Mouse (Mus musculus): ENCODE measurements at regions not wholly inside any gene's neighbourhood (a gene's known extent, or its start where the extent isn't known, plus 50 kb on each side); places are given as distances from the start of the nearest gene placed in this dataset.

- Histone ChIP-seq H3K9ac (ENCODE audit: control insufficient read depth, low read depth, low read length, poor library complexity, severe bottlenecking) (no peak overlapping the region), H3K27me3 (ENCODE audit: control insufficient read depth in 1 of 2, insufficient read depth in 2 of 2, low read length in 2 of 2) (no peaks in the 10 kb centered on the region), H3K36me3 (ENCODE audit: control insufficient read depth in 1 of 2, insufficient read depth in 2 of 2, low read length in 2 of 2) (no peaks in the 10 kb centered on the region), H3K9me3 (replicated peaks; ENCODE audit: insufficient read depth, low read length) (no peaks in the 10 kb centered on the region), H3K4me3 (ENCODE audit: control insufficient read depth in 1 of 2, insufficient read depth in 1 of 2, low read depth in 2 of 2, low read length in 2 of 2) (no peak overlapping the region), H3K79me2 (ENCODE audit: control insufficient read depth, insufficient read depth, low read length, poor library complexity) (no peaks in the 10 kb centered on the region), H3K27ac (ENCODE audit: control insufficient read depth, low read depth, low read length) (no peak overlapping the region), H3K4me1 (ENCODE audit: control insufficient read depth in 1 of 2, insufficient read depth in 2 of 2, low read length in 2 of 2) (no peaks in the 10 kb centered on the region)
- DNase-seq (ENCODE audit: low read depth, low spot score), result no peak
- TF ChIP-seq RAD21 (IDR thresholded peaks at IDR 0.05; ENCODE audit: low read depth, low read length) (no peak), HCFC1 (IDR thresholded peaks at IDR 0.05; ENCODE audit: low read depth, low read length) (no peak), MEF2A (IDR thresholded peaks at IDR 0.05; ENCODE audit: extremely low read depth, insufficient replicate concordance, low read depth, low read length, poor library complexity, severe bottlenecking) (no peak), GABPA (IDR thresholded peaks at IDR 0.05; ENCODE audit: low read depth, low read length) (no peak), TCF12 (IDR thresholded peaks at IDR 0.05; ENCODE audit: low read depth, low read length) (no peak), UBTF (IDR thresholded peaks at IDR 0.05; ENCODE audit: borderline replicate concordance, insufficient read depth, low read depth, low read length) (no peak), E2F4 (IDR thresholded peaks at IDR 0.05; ENCODE audit: borderline replicate concordance, low read depth, low read length) (no peak), ZC3H11A (IDR thresholded peaks at IDR 0.05; ENCODE audit: low read depth, low read length) (no peak), ELF1 (IDR thresholded peaks at IDR 0.05; ENCODE audit: low read depth, low read length) (no peak), SIN3A (IDR thresholded peaks at IDR 0.05; ENCODE audit: low read length) (no peak)
These were observed 126.0 kb upstream of the Rasa1 start for GRCm38 (mm10) chr13:85414951-85415350.

GRCm38 (mm10) chr13:85411327-85411726, 122.4 kb upstream of the Rasa1 start:
- Histone ChIP-seq H3K79me2 (ENCODE audit: control insufficient read depth, insufficient read depth, low read length, poor library complexity) (no peaks in the 10 kb centered on the region), H3K4me3 (ENCODE audit: control insufficient read depth in 1 of 2, insufficient read depth in 1 of 2, low read depth in 2 of 2, low read length in 2 of 2) (no peak overlapping the region), H3K9ac (ENCODE audit: control insufficient read depth, low read depth, low read length, poor library complexity, severe bottlenecking) (no peak overlapping the region), H3K4me1 (ENCODE audit: control insufficient read depth in 1 of 2, insufficient read depth in 2 of 2, low read length in 2 of 2) (no peaks in the 10 kb centered on the region), H3K9me3 (replicated peaks; ENCODE audit: insufficient read depth, low read length) (no peaks in the 10 kb centered on the region), H3K27me3 (ENCODE audit: control insufficient read depth in 1 of 2, insufficient read depth in 2 of 2, low read length in 2 of 2) (no peaks in the 10 kb centered on the region), H3K36me3 (ENCODE audit: control insufficient read depth in 1 of 2, insufficient read depth in 2 of 2, low read length in 2 of 2) (peaks cover 0 to 2% of the 10 kb centered on the region in 2 experiments; a peak in 1 of 4 replicates), H3K27ac (ENCODE audit: control insufficient read depth, low read depth, low read length) (no peak overlapping the region)
- DNase-seq (ENCODE audit: low read depth, low spot score), result no peak
- TF ChIP-seq ZMIZ1 (IDR thresholded peaks at IDR 0.05; ENCODE audit: low read depth, low read length) (no peak), TBP (IDR thresholded peaks at IDR 0.05; ENCODE audit: low read depth, low read length) (no peak), MAZ (IDR thresholded peaks at IDR 0.05; ENCODE audit: low read depth, low read length) (no peak), MAX (IDR thresholded peaks at IDR 0.05; ENCODE audit: low read length) (no peak), SIN3A (IDR thresholded peaks at IDR 0.05; ENCODE audit: low read length) (no peak), ZKSCAN1 (IDR thresholded peaks at IDR 0.05; ENCODE audit: low read depth, low read length) (no peak), E2F4 (IDR thresholded peaks at IDR 0.05; ENCODE audit: borderline replicate concordance, low read depth, low read length) (no peak), MYC (IDR thresholded peaks at IDR 0.05; ENCODE audit: low read depth, low read length) (no peak), RCOR1 (IDR thresholded peaks at IDR 0.05; ENCODE audit: low read depth, low read length) (no peak), JUND (IDR thresholded peaks at IDR 0.05; ENCODE audit: low read depth, low read length) (no peak)

Data from MEL (cell line).